Mouse (Mus musculus): ENCODE measurements around the gene Krtap10-10.

Gene Krtap10-10

DNA sequence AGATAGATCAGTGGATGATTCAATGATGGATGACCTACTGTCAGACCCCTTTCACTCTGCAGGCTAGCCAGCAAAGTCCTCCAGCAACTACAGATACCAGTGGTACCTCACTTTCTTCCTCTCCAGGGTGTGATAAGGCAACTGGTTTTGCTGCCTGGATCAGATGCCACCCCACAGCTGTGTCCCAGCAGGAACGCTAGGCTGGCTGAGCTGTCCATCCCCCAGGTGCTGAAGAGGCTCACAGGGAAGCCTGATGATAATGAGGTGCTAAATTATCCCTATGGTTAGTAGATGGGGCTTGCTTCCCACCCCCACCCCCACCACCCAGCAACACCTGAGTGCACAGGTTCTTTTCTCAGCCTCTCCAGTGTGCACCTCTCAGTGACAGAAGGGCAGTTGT, 31.8 kb downstream of the Krtap10-10 start:
- no peak for DNase-seq (ENCODE audit: low spot score)

GRCm38 (mm10) chr10:77869651-77870050, 33.9 kb downstream of the Krtap10-10 start:
- no peak for DNase-seq (ENCODE audit: low spot score)

GRCm38 (mm10) chr10:77878985-77879384, 43.2 kb downstream of the Krtap10-10 start:
- DNase-seq (ENCODE audit: low spot score) = no peak

DNA sequence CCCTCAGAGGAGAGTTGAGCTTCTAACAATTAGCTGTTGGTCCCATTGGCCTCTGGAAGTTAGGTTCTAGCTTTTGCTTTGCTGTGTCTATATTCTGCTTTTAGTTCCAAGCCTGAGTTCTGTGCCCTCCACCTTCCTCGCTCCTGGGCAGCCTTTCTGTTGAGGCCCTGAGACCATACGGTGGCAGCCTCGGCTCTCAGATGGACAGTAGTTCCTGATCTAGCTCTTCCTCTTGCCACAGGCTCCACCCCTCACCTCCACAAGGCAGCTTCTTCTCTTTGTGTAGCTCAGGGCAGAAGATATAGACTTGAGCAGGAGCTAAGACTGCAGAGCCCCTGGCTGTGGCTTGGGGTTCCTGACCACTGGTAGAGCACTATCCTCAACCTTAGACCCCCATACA, 44.6 kb downstream of the Krtap10-10 start:
- DNase-seq (ENCODE audit: low spot score) = no peak

- DNase-seq (ENCODE audit: low spot score) = no peak
Observed at GRCm38 (mm10) chr10:77882553-77882952, 46.8 kb downstream of the Krtap10-10 start.

DNA sequence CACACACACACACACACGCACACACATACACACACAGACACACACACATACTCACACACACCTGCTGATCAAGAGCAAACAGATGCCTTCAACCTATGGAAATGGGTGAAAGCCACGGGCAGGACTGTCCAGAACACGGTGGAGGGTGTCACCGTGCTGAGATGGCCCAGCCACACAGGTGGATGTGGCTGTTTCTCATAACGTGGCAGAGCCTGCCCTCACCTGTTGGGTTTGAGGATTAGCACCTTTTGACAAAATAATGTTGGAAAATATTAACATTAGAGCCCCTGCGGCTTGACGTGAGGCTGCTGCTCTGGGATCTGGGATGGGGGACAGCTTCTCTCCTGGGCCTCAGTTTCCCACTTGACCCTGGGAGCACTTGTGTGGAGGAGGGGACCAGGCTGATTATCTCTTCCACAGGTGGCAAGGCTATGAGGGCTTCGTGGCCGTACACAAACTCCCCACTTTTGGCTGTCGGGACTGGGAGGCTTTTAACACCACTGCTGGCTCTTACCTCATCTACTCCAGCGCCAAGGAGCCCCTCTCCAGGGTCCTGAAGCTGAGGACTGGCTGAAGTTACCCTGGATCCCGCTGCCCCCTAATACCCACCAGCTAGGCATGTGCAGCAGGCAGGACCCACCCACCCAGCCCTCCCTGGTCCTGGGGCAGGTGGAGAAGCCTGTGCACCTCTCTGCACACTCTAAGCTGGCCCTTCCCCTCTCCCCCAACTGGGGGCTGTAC, 50.4 kb downstream of the Krtap10-10 start:
- DNase-seq (ENCODE audit: low spot score) = no peak
